Mouse (Mus musculus) urinary bladder, postnatal 10 days (tissue): Measurements from ENCODE around the gene Olfr821.
"Not testable (repeated sequence)": the region's sequence is repeated elsewhere in the genome, so short reads cannot be mapped to it uniquely, and the experiment has no call there.

Experiments
- DNase-seq: peaks from one replicate; pipeline ENCODE4 v3.0.0; 2022; ENCODE audit warnings: low spot score

Gene Olfr821

GRCm38 (mm10) chr10:130030048-130030447 is at the start of gene Olfr821:
TSS of gene Olfr821 (plus strand) at chr10:130030348.
- no peak for DNase-seq

DNA sequence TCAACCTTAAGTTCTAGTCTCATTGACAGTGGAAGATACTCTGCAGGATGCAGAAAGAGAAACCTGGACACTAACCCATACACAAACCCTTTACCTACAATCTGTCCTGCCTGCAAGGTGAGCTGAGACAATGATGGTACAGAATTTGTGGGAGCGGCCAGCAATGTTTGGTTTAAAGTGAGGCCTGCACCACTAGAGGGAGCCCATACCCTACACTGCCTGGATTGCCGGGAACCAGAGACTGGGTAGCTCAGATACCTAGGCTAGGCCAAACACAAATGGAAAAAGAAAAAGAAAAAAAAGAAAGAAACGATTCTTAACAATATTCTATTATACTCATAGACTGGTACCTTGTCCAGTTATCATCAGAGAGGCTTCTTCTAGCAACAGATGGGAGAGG is 48.3 kb upstream of the Olfr821 start:
- not testable (repeated sequence) for DNase-seq

DNA sequence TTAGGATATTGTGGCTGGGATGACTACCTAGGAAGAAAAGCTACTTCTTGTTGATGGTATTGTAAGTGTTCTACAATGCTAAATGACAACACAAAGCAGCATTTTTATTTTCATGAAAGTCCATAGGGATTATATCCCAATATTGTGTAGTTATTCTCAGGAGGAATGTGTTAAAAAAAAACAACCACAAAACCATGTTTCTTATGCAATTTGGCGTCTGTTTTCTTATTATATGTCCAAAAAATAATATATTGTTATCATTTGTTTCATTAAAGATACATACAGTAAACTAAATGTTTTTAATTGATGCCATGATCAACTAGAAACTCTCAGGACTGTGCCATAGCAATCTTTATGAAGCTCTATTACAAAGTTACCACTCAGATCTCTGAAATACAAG is 45.2 kb upstream of the Olfr821 start, which contains the start of gene Gm10310:
Gene Gm10310 (minus strand): TSS at position 101 of the 400 bp plus-strand sequence.
- DNase-seq: not testable (repeated sequence)

DNA sequence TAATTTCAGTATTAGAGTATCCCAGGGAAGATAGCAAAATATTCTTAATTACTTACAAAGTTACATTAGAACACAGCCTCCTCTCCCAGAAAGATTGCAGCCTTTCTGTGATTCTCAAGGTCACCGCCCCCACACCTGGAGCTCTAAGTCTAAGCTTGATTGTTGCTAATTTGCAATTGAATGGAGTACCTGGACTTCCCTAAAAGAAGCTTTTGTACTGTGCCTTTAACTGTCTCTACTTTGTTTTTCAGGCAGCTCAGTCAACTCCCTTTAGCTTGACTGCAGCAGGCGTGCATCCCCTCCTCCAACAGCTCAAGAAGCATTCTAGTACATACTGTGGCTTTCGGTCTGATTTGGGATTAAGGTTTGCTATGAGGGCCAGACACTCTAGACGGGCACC is 26.0 kb upstream of the Olfr821 start:
- not testable (repeated sequence) for DNase-seq

GRCm38 (mm10) chr10:130005366-130005765 is 24.8 kb upstream of the Olfr821 start:
- not testable (repeated sequence) for DNase-seq

- no peak for DNase-seq
Observed at GRCm38 (mm10) chr10:130012321-130012720, 17.8 kb upstream of the Olfr821 start, which contains the start of gene Olfr820. TSS of gene Olfr820 (plus strand) at chr10:130012621.

- DNase-seq: no peak
Observed at GRCm38 (mm10) chr10:130037096-130037495, 6.9 kb downstream of the Olfr821 start.

DNA sequence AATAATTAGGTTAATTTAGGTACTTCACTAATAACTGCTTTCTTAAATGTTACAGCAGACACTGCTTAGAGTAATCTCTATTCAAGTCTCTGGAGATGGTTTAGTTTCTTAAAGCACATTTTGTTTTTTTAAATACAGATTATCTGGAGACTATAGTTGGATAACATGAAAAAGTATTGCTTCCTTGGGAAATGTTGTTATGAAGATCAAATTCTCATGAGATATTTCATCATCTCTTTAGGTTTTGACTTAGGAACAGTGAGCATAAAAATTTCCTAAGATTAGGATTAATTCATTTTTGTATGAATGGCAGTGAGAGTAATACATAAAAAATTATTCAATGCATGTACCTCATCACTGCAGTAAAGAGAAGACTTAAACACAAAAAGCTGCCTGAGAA is 40.8 kb downstream of the Olfr821 start, which contains the start of gene Olfr822:
Gene Olfr822 (plus strand): TSS at position 301 of the 400 bp plus-strand sequence.
- DNase-seq: no peak
